Mouse (Mus musculus): ENCODE measurements around the gene Upp1.

Gene Upp1

GRCm38 (mm10) chr11:9159953-9160352, 42.0 kb downstream of the Upp1 start:
- DNase-seq (ENCODE audit: low spot score in 2 of 2), result no peak

GRCm38 (mm10) chr11:9167331-9167730, 49.4 kb downstream of the Upp1 start:
- no peak for DNase-seq (ENCODE audit: low spot score in 2 of 2)

- DNase-seq (ENCODE audit: low spot score in 2 of 2), result no peak
Measured at GRCm38 (mm10) chr11:9181477-9181876, 63.6 kb downstream of the Upp1 start.
